Mouse (Mus musculus) gastrocnemius, postnatal 4 days (tissue): ENCODE results near the gene Cacna1c. TPM values are rescaled to one million over a fixed set of nuclear protein-coding genes. Genes with fewer than 3 reads are reported as not detected.

Source experiments
- DNase-seq, 2 experiments: peaks; one replicate each; pipeline ENCODE4 v3.0.0; 2021 to 2022; ENCODE audit warnings: low spot score in 2 of 2, mixed read lengths in 2 of 2
- total RNA-seq, 2 experiments: library from RNA; stranded (reverse); gene quantifications; 2 replicates each; pipeline ENCODE4 v1.2.3; 2021

The Cacna1c gene
- total RNA-seq, 2 experiments from 2014 or later: 7.5 to 9.9 TPM

DNA sequence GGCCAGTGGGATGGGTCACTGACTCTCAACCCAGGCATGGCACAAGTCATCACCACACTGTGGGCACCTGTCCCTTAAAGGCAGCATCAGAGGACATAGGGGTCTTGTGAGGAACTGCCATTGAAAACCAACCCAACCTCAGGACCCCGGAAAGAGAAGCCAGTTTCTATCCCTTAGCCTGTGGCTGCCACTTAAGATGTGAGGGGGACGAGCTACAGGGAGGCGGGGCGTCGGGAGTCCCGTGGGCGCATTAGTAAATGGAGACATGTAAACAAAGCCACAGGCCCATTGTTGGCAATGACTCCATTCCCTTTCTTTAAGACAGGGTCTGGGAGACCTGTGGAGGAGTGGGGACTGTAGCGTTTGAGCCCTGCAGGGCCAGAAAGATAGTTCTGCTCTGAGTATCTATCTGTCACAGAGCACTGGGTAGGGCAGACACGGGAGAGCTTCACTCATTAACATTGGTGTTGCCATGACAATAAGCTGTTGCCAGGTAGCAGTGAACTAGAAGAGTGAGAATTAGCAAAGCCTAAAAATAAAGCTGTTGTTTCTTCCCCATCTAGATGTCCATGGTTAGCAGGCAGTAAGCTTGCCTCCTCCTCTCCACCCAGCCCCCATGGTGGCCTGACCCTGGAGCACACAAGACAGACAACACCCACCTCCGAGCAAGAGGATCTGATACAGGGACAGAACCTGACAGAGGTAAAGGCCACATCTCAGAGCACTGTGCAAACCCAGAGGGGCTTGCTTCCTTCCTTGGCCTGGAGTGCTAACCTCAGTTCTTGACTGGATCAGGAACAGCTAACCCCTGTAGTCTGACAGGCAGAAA lies 218.6 kb downstream of the Cacna1c start:
- DNase-seq: no peak

DNA sequence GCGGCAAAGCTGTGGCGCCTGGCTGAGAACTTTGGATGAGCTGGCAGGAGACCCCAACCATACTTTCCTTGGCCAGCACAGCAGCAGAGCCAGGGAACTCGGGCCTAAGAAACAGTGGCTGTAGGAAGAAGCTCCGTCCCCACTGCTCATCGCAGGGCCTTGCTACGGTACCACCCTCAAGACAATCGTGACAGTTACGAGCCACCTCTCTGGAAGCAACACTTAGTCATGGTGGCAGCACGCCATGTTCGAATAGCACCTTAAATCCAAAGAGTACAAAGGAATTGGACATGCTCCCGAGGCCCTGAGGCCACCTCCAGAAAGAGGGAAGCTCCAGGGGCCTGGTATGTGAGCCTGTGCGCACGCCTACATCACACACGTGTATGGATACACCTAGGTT lies 219.6 kb downstream of the Cacna1c start:
- no peak for DNase-seq

DNA sequence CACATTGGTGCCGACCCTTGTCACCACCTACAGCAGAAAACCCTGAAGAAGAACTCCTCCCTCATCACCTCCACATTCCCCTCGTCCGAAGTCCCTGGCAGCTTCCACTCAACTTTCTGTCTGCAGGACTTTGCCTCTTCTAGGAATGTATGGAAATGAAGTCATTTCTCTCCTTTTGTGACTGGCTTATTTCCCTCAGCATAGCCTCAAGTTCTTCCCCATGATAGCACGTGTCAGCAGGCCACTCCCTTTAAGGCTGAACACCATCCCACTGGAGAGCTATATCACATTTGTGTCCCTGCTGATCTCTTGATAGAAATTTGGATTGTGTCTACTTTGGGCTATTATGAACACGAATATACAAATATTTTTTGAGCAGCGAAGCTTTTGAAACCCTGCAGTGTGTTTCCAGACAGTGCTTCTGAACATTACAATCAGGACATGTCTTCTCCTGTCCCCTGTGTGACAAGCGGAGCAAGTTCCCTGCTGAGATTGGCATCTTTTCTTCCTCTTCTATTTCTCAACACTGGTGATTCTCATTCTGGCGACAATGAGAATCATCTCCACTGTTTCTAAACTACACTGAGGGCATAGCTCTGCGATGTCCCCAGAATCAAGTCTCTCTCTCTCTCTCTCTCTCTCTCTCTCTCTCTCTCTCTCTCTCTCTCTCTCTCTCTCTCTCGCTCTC lies 224.2 kb downstream of the Cacna1c start:
- no peak for DNase-seq

DNA sequence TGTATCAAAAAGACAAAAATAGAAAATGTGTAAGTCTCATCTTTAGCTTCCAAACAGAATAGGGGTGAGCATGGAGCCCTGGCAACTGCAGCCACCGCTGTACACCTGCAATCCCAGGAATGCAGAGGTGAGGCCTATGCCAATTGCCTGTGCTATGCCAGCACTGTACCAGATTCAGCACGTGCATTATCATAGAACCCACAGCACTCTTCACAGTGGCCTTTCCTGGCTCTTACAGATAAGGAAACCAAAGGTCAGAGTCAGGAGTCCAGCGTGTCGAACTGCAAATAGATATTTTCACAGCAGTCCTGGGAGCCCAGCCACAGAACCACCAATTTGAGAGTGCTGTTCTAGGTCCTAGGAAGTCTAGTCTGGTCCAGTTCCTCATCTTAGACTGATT lies 227.4 kb downstream of the Cacna1c start:
- no peak for DNase-seq

DNA sequence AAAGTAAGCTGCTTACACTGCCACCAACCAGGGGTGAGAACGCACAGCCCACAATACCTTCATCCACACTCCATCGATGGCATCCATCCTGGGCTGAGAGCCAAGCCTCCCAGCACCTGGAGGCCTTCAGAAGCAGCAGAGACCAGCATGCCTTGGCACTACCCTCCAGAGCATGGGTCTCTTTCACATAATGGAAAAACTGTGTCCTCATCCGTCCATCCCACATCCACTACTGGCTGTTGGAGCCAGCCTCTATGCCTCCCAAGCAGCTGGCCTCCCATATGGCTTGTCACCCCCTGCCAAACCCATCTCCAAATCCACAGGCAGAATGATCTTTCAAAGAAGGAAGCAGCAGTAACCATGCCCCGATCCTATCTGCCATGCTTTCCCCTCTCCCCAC lies 229.3 kb downstream of the Cacna1c start:
- DNase-seq: no peak

DNA sequence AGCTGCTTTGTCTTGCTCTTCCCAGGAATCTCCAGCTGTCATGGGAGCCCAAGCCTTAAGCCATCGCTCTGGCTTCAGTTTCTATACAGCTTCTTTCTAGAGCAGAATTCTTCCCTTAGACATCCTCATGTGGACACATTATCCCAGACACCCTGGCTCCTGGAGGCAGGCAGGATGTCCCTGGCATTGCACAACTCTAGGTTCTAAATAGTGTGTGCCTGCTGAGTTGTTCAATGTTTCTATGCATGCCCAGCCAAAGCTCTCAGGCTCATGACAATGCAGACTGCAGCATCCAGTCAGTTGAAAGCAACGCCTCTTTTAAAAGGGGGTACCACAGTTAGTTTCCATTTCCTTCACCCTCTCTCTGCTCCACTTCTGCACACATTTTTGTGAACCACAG lies 230.6 kb downstream of the Cacna1c start:
- no peak for DNase-seq

DNA sequence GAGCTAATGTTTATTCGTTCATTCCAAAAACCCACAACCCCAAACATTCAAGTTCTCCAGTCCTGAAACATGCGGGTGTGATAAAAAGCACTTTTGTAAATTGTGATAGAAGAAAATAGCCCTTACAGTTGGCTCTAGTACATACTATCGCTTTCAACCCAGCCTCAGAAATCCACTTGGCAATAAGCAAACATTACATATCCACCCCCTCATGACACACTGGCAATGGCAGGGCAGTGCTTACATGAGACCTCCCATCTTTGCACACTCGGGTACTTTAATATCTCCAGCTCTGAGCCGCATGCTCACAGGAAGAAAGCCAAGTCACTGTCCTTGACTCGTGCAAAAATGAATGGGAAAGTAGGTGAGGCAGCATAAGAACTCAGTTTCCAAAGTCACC lies 232.4 kb downstream of the Cacna1c start:
- no peak for DNase-seq

DNA sequence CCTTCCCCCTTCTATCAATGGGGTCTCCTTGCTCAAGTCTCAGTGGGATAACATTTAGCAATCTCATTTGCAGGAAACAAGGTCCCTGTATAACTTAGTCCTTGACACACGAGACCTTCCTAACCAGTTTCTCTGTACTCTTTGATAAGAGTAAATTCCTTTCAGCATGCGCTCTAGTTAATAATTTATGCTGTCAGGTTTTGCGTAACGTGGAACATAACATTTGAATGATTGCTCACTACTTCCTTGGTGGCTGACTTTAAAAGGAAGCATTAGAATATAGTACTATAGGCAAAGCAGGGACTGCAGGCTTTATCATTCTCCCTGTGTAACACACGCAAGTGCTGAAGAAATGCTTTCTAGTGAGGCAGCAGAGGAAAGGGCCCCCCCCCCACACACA lies 232.9 kb downstream of the Cacna1c start:
- DNase-seq: no peak

DNA sequence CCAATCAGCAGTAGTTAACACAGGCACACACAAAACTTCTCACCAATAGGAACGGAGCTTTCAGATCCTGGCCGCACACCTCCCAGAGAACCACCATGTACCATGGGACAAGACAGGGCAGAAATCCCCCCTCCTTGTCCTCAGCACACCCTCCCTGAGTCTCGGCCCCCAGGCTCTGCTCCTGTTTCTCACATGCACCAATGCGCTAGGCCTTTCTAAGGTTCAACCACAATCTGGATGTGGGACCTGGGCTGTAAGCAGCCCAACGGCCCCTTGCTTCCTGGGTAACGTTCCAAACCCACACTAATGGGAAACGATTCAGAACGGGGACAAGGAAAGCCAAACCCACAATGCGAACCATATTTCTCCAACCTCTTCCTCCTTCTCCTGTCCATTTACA lies 237.7 kb downstream of the Cacna1c start:
- no peak for DNase-seq

DNA sequence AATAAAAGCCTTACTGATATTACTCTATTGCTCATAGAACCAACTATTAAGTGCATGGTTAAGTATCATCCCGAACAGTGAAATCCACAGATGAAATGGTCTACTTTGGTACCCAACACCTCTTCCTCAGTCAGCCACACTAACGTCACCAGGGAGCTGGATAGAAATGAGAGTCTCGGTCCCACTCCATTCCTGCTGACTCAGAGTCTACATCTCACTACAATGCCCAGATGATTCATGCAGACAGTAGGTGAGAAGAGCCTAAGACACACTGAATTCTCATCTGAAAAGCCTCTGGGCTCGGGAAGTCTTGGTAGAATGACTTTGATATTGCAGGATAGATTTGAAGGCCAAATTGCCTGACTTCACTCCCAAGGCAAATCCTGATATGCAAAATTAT lies 240.0 kb downstream of the Cacna1c start:
- DNase-seq: no peak

DNA sequence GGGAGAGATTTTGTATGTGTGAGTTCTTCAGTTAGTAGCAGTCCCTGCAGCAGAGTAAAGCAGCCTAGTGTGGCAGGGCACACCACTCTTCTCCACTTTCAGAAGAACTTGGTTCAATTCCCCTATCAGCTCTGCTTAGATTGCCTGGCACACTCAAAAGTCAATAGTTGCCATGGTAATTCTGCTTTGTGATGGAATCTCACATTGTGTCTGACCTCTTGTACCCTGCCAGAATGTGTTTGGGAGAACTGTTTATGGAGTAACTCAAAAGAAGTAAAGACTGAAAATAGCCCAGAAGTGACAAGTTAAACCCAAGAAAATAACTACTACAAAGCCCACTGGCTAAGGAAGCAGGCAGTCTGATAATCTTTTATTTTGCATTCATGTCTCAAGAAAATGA lies 240.4 kb downstream of the Cacna1c start:
- no peak for DNase-seq

DNA sequence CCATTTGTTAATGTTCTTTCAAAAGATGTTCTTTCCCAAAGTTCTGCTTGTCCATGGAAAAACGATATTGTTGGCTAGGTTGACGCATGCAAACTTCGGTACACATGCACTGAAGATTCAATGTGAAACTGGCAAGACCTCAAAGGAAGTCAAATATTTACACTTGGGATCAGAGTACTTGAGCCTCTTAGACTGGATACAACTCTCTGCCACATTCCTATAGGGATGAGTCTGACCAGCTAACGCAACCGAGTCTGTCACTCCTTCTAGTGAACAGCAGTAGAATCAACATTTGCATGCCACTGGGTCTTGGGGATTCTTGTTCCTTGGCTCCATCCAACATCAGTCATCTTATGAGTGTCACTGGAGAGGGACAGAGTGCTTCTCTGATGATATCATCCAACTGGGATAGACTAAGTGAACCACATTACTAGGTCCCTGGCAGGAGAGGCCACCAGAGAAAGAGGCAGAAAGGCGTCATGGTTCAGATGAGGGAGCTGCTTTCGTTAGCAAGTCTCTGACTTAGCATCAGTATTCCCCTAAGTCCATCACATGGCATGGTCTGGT lies 241.1 kb downstream of the Cacna1c start:
- no peak for DNase-seq

DNA sequence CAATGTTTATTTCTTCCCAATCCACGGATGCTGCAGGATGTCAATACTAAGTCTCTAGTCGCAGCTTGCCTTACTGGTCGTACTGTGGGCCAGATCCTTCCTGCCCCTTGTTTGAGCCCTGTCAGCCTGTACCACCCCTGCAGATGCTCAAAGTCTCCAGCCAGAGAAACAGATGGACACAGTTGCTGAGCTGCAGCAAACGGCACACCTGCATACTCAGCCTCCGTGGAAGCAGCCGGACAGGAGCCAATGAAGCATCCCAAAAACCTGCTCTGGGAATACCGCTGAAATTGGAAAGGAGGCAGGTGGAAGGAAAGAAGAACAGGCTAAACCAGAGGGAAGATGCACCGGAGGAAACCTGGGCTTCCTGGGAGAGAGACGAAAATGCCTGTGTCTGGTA lies 243.8 kb downstream of the Cacna1c start:
- no peak for DNase-seq

DNA sequence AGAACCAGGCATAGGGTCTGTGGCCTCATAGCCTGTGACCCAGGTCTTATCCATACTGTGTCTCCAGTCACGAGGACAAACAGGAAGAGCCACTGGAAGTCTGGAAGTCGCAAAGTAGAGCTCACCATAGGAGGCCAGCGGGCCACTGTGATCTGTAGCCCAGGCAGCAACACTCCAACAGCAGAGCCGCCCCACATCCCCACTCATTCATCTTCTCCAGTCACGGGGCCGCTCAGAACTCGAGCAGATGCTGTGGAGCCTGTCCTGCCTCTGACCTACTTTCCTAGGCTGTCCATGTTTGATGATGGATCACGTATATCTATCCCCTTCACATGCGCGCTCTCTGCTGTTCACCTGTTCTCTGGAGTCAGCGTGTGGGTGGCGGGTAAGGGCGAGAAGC lies 246.0 kb downstream of the Cacna1c start:
- no peak for DNase-seq

DNA sequence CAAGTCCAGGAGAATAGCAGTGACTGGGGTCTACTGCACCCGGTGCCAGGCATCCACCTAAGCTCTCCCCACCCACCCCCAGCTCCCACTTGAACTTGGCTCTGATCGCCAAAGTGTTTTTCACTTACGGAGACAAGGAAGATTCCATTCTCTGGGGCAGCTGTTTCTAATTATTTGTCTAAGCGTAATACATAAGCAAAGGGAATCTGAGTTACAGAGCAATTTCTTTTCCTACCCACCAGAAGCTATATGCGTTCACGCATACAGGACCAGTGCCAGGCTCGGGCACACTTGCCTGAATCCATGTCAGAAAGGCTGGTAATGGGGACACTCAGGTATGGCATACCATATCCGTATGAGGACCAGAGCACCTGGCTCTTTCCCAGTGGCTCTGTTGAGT lies 248.9 kb downstream of the Cacna1c start:
- DNase-seq: no peak

DNA sequence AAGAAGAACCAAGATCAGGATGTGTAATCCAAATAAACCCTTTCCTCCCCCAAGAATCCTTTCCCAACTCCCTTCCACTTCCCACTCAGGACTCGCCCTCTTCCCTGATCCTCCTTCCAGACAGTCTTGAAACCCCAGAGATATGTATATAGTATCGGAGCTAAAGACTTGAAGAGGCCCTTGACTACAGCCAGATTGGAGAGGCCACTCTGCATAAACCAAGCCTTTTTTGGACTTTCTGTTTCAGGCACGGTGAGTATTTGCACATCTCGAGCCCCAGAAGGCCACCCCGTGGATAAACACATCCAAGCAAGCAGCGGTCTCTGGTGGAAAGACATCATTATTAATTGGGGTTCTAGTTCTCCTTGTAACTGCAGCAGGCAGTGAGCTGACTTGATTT lies 249.6 kb downstream of the Cacna1c start:
- no peak for DNase-seq

DNA sequence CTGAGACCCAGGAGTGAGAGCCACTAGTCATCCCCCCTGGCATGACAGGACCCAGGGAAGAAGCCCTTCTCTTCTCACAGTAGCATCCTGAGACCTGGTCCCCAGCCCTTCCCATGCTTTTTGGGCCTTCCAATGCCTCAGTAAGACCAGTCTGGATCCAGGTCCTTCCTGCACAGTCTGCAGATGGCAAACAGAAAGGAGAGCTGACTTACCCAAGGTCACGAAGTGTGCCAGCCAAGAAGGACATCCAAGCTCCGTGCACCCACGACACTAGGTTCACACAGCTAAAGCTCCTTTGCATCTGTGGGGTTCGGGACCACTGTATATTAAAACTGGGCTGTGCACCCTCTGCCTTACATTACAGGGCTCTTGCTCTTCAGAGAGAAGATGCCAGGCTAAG lies 252.1 kb downstream of the Cacna1c start:
- no peak for DNase-seq

DNA sequence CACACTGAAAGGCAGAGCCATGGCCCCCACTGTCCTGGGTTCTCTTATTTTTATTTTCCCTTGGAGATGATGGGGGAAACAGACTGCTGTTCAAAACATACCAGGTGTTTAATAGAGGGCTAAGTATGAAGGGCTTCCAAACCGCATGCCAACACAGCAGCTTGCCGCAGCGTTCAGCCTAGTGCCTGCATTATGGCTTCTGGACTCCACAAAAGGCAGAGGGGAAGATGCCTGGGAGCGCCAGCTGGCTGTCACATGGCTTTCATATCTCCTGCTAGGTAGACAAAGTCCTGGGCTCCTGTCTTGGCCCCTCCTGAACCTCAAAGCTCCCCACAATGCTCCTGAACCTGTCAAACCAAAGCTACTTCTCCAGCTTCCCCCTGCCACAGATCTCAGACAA lies 254.4 kb downstream of the Cacna1c start:
- DNase-seq: no peak

DNA sequence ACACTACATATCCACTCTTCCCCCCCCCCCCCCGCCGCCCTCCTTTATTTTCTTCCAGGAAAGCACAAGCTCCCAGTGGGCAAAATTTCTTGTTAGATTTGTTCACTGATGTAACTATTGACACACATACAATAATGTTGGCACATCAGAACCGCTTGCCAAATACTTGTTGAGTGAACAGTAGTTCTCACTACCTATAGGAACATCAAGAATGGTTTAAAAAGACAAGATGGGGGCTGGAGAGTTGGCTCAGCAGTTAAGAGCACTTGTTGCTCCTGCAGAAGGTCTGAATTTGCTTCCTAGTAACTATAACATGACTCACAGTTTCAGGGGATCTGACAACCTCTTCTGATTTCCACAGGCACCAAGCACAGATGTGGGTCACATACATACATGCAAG lies 255.2 kb downstream of the Cacna1c start:
- no peak for DNase-seq

DNA sequence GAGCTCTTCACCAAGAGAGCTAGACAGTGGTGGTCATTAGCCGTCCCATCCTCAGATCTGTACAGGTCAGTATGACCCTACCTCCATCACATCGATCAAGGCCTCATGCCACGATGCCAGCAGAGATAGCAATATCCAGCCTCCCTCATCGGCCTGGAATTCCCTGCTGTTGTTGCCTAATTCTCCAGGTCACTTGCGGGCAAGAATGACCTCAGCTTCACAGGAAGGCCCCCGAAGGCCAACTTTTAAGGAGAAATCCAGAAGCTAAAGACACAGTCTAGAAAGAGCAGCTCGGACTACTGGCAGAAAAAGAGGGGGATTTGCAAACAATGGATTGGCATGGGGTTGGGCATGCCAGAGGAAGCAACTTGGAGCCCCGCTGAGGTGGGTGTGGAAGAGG lies 256.6 kb downstream of the Cacna1c start:
- DNase-seq: no peak

DNA sequence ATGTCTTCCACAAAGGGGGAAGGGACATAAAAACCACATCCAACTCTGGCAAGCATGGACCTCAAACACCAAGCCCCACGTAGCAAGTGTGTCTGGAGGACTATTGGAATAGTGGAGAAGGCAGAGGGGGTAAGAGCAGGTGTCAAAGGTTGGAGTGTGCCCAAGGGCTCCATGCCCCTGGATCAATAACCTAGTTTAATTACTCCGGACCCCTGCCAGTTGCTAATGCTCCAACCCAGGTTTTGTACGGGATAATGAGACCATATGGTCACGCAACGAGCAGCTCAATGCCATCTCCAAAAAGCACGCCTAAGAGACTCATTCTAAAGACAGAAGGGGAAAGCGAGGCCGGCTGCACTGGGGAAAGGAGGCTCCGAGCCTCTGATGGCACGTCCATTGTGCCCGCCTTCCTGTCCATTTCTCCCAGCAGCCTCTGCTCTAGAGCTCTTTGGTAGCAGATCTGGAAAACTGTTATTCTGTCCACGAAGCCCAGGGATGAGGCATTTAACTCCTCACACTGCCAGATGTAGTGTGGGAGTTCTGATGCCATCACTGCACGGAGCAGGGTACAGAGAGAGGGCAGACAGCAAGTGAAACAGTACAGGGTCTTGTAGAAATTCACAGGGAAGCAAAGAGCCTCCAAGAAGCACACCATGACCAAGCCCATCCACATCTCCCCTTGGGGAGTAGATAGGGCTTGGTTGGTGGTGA lies 257.7 kb downstream of the Cacna1c start:
- DNase-seq: no peak

DNA sequence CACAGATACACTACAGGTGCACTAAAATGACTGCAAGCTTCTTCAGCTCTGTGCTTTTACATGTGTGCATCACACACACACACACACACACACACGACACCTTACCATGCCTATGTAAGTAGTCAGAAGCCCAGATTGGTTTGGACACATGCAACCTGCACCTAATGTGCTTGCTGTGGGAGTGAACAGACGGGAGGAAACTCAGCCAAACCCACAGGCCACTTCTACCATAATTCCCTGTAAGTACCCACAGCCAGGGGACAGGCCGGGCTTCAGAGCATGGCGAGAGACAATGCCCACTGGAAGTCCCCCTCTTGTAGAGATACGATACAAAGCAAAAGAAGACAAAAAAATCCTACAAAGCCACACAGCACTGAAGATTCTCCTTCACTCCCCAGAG lies 258.7 kb downstream of the Cacna1c start:
- DNase-seq: no peak
